Mouse (Mus musculus): Measurements from ENCODE around the gene Hivep3.

The Hivep3 gene

DNA sequence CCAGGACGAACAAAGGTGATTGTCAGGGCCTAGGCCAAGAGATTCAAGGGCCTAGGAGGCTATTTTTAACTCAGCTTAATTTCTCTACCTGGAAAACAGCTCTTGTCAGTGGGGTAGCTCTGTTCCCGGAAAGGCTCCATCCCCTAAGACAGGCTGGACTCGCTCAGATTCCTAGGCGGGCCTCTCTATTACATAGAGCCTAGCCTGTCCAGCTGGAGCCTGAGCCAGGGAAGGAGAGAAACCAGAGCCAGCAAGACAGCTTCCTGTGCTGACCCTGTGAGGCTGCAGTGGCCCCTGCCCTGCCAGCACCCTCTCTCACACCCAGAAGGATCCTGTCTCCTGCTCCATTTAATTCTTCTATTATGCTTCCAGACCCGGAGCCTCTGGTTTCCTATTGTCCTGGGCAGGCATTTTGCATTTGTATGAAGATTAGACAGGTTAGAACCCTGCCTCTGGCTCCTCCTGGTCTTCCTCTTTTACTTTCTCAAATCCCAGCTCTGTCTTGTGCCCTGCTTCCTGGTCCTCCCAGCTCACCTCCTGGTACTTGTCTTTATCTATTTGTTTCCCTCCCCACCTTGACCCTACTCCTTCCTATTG, 425.2 kb downstream of the Hivep3 start:
- no peak for DNase-seq (ENCODE audit: low spot score)

DNA sequence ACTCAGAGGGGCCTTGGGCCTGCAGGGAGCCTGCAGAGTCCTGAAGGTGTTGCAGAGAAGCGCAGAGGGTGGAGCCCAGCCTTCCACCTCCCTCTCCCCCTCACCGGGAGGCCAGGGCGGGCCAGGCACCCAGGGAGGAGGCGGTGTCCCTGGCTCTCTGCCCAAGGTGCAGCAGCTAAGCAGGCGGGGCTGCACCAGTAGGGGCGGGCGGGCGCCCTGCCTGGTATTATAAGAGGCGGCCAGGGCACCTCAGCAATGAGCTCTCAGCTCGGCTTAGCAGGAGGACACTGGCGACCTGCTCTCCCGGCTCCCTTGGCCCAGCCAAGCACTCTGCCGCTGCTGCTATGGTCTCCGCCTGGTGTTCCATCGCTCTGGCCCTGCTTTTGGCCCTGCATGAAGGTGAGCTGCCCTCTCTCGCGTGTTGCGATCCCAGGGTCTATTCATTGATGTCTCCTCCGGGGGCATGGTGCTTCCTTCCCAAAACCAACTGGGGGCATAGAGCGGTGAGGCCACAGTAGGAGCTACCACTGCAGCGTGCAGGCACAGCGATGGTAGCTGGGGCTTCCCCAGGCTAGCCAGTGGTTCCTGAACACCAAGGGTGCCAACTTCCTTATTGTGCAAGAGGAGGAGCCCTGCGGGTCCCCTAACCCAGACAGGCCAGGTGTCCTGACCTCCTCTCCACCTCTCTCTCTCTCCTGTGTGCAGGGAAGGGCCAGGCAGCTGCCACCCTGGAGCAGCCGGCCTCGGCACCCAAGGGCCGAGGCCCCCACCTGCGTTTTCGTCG, 427.8 kb downstream of the Hivep3 start, which contains the start of gene Edn2:
Gene Edn2, plus strand, starts transcription at position 41 of the 784 bp plus-strand sequence.
- no peak for DNase-seq (ENCODE audit: low spot score)

DNA sequence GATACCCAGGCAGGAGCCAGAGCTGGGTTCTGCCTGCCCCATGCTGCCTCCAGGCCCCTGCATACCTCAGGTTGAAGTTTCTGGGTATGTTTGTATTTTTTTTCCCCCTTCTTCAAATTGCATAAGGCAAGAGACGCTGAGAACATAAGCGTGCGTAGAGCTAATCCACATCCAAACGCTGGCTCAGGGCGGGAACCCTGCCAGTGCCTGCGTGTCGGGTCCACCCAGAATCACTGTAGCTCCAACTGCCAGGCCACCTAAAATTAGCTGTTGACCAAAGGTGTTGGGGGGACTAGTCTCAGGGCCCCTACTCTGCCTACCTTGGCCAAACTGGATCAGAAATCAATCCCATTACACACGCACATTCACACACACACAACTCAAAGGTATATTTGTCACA, 429.0 kb downstream of the Hivep3 start:
- no peak for DNase-seq (ENCODE audit: low spot score)

DNA sequence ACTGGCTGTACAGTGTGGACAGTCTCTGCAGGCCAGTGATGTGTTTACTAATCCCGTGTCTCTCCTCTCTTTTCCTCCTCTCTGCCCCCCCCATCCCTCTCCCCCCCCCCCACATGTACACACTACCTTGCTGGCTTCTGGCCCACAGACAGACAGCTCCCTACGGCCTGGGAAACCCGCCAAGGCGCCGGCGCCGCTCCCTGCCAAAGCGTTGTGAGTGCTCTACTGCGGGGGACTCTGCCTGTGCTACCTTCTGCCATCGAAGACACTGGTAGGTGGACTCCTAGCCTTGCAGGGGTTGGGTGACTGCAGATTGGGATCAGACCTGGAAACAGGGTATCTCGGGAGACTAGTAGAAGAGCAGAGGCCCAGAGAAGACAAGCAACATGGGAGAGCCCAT, 429.7 kb downstream of the Hivep3 start:
- DNase-seq (ENCODE audit: low spot score), result no peak

DNA sequence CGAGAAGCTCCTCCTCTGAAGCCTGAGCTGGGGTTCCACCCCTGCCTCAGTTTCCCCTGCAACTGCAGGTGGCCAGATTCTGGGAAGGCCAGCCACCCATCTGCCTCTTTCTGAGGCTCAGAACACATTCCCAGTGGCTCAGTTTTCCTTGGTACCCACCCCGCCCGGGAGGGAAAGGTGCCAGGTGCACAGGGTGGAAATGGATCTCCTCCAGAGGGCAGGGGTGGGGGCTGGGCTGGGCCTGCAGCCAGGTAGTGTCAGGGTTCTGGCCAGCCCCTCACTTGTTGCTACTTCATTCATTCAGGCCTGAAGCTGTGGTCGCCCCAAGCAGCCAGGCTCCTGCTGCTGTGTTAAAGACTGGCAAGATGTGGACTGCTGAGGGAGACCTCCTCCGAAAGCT, 430.7 kb downstream of the Hivep3 start:
- DNase-seq (ENCODE audit: low spot score), result no peak

DNA sequence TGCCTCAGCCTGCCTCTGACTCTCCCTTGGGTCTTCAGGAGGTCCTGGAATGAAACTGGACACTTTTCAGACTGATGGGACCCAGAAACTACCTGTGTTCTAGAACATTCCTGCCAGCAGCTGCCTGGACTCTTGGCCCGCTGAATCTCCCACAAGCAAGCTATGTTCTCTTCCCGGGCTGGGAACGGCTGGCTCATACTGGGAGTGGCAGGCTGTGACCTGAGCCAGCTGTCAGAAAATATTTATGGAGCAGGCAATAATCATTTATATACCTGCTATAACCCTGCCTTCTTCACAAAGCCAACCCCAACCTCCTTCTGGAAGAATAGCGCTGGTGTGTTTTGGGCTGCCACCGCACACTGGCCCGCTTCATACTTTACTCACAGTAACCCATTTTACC, 434.2 kb downstream of the Hivep3 start:
- DNase-seq (ENCODE audit: low spot score), result no peak

DNA sequence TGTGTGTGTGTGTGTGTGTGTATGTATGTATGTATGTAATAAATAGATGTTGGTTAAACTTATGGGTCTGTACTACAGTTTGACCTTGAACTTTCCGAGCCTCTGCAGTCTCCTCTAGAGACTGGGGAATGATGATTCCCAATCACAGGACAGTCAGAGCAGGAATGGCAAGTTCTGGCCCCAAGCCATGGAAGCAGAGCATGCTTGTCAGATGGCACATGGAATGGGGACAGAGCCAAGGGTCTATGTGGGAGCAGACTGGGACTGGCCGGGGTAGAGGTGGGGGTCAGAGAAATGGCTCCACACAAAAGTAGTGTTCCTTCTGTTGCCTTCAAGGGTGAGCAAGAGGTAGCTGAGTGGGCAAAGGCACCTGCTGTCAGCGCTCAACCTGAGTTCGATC, 434.8 kb downstream of the Hivep3 start:
- DNase-seq (ENCODE audit: low spot score), result no peak

DNA sequence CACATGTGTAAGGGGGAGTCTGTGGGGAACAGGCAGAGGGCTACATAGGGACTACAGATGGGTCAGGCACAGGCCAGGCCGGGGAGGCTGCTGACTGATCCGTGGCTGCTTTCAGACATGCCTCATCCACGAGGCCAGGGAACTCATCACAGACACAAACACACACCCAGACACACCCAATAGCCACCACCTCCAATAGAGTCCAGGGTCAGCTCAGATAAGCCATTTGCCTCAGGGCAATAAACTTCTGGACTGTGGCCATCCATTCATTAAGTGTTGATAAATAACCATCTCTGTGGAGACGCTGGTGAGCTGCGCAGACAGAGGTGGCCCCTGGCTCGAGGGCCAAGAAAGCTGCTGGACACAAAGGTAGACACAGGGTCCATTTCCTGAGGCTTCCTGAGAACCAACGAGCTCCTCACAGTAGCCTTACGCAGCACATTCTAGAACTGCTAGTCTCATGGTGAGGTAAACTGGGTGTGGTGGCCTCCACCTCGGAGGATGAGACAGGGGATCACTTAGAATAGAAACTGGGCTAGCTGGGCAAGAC, 436.9 kb downstream of the Hivep3 start:
- DNase-seq (ENCODE audit: low spot score), result no peak

DNA sequence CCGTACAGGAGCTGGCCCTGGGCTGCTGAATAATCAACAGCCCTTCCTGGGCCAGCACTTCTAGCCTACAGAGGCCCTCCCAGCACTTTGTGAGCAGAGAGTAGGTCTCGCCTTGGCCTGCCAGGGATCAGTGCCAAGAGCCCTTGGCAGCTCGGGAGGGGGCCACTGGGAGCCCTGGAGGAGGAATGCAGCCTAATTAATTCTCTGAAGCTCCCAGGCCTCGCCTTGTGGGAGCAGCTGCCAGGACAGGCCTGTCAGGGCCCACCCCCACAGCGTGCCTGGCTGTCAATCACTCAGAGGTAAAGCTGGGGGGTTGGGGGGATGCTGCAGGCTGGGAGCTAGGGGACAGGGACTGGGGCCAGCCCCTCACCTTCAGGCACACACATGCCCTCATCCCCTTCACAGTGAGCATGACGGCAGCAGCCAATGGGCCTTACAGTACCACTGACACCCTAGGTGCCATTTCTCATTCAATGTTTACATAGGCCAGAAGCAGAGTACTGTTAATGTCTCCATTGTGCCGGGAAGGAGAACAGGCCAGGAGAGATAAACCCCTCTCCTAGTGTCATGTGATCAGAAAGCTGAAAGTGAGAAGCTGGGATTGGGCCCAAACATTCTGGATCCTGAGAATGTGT, 438.6 kb downstream of the Hivep3 start:
- DNase-seq (ENCODE audit: low spot score), result no peak

DNA sequence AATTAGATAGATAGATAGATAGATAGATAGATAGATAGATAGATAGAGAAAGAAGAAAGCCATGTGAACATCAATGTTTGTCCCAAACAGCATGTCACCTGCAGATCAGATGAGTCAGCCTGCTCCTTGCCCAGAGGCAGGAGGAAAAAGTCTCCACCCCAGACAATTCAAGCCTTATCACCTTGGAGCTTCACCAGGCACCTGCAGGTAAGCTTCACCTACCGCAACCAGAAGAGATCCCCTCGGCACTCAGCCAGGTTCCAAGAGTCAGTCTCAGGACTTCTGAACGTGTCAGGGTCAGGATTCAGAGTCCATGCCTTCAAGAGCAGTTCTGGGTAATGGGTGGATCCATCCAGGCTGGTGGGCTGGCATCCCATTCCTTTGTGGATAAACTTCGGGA, 445.5 kb downstream of the Hivep3 start:
- DNase-seq (ENCODE audit: low spot score), result no peak

DNA sequence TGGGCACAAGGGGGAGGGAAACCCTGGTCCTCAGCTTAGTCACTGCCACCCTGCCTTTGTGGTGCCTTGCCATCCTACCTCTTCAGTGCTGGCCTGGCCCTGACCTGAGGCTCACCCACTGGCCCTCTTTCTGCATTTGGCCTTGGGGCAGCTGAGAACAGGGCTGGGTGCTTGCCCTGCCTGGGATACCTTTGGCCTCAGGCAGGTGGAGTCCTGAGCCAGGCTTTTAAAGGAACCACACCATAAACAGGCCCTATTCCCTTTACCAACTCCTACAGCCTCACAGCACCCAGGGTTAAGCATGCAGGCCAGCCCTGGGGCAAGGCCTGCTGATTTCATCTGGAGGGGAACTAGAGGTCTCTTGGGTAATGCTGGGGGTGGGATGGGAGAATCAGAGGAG, 447.0 kb downstream of the Hivep3 start:
- no peak for DNase-seq (ENCODE audit: low spot score)

DNA sequence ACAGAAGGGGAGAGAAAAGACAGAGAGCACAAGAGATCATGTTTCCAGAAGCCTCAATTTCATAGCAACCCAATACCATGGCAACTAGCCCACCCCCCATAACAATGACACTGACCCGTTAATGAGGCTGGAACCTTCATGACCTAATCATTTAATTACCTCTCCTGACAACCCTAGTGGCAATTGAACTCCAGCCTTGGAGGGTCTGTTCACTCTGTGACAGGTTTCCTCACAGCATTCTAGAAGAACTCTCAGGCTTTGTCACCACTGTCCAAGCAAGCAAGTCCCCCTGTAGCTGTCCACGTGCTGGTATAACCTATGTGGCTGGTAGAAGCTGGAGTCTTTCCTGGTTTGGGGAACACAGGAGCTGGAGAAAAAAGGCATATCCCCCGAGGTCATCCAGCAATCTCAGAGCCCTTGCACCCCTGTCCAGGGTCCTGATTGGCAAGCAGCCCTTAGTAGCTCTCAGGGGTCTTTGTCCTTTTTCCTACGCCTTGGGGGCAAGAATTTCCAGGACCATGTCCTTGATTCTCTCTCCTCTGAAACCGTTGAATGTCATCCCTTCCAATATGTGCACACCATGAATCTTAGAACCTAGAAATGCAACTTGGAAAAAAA, 450.9 kb downstream of the Hivep3 start:
- no peak for DNase-seq (ENCODE audit: low spot score)

DNA sequence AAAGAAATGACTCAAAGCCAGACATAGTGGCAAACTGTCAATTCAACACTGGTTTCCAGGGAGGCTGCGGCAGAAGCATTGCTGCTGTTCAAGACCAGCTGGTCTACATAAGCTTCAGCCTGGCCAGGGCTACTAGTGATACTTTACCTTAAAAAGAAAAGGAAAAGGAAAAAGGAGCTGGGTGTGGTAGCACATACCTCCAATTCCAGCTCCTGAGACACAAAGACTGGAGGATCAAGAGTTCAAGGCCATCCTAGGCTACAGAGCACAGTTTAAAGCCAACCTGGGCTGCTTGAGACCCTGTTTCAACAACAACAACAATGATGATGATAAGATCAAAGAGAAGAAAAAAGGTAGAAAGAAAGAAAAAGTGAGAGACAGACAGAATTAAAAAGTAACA, 452.9 kb downstream of the Hivep3 start:
- no peak for DNase-seq (ENCODE audit: low spot score)

DNA sequence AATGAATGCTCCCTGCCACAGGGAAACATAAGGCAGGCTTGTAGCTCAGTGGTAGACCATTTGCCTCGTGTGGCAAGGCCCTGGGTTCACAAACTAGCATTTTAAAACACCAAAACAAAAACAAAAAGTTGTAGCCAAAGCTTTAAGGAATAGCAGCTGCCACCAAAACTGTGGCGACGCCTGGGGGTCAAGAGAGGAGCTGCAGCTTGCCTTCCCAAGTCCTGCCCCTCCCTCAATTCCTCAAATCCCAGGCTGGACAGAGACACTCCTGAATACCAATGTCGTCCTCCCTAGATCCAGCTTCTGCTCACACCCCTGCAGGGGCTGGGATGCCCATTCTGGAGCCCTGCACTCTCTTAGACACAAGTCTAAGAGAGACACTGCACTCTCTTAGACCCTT, 453.4 kb downstream of the Hivep3 start:
- DNase-seq (ENCODE audit: low spot score), result no peak
